Mouse (Mus musculus): Measurements from ENCODE around the gene Hs6st3.

- TF ChIP-seq CTCF (conservative IDR thresholded peaks at IDR 0.05; ENCODE audit: low read length) (no peak), NANOG (IDR thresholded peaks at IDR 0.05; ENCODE audit: borderline replicate concordance, low read length) (no peak), POU5F1 (IDR thresholded peaks at IDR 0.05; ENCODE audit: borderline replicate concordance, low read length) (no peak)
Observed at GRCm38 (mm10) chr14:119107591-119107990, 30.6 kb upstream of the Hs6st3 start.
